Mouse (Mus musculus): ENCODE data around the gene Bach2. TPM values are rescaled to one million over a fixed set of nuclear protein-coding genes. Genes with fewer than 3 reads are reported as not detected.
A peak's percentile ranks its signal among the peaks of the same experiment; 100 is the strongest.

The Bach2 gene
- total RNA-seq, 2 experiments from 2014 or later: 10.4 to 14.4 TPM

DNA sequence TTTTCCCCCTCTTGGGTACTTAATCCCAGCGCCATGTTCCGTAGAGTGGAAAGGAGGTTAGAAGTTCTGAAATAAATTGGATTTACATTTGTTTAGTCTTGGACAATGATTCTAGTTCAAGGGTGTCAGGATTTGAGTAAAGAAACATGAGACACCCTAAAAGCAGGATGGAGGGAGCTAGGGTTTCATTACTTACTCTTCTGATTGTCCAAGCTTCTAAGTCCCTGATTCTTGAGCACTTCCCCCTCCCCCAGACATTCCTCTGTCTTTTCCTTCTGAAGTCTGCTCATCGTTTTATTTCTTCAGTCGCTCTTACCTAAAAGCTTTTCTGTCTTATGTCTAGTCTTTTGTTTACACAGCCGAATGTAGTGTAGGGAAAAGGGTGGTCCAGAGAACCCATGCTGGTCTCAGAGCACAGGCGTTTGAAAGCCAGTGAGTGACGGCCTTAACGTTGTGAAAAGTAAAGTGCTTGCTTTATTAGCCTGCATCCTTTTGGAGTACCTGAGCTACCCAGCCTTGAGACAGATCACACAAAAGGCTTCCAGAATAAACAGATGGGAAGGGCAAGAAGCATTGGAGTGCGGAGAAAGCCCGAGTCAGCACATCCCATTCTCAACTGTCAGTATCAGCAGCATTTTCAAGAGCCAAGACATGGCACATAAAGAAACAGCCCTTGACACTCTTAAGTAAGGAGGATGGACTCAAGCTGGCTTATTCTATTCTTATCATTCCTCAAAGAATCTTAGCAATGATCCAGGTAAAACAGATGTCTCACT, 73.8 kb downstream of the Bach2 start:
- no peak for DNase-seq (ENCODE audit: low spot score in 2 of 2)
- intact Hi-C loops (cut with DNase I): no loop called here

DNA sequence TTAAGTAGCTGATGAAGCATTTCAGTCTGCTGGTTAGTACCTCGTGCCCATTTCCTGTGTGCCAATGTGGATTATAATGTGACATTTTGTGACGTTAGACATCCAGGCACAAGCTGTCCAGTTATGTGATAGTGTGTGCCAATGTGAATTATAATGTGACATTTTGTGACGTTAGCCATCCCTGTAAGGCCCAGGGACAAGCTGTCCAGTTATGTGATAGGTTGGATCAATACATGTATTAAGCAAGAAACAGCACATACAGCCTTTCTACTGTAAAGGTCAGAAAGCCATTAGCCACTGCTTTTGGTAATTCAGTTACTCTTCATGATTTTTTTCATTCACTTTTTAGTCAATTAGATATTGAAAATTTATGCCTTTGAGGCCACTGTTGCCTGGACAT, 76.3 kb downstream of the Bach2 start:
- DNase-seq (ENCODE audit: low spot score in 2 of 2): no peak
- intact Hi-C loops (cut with DNase I): no loop called here

DNA sequence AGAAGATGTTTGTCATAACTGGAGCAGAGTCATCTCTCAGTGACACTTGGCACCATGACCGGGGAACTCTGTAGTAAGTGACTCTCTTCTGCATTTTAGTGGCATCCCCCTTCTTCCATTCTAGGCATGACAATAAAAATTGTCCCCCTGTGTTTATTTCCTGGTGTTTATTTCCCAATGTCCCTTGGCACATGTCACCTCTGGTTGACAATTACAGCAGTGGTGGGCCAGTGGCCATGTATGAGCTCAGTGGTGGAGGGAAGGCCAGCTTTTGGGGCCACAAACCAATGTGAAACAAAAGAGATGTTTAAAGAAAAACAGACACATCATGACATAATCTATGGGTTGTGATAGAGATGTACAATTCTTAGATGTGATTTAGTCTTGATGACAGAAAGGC, 80.0 kb downstream of the Bach2 start:
- no peak for DNase-seq (ENCODE audit: low spot score in 2 of 2)
- intact Hi-C loops (cut with DNase I): no loop called here

DNA sequence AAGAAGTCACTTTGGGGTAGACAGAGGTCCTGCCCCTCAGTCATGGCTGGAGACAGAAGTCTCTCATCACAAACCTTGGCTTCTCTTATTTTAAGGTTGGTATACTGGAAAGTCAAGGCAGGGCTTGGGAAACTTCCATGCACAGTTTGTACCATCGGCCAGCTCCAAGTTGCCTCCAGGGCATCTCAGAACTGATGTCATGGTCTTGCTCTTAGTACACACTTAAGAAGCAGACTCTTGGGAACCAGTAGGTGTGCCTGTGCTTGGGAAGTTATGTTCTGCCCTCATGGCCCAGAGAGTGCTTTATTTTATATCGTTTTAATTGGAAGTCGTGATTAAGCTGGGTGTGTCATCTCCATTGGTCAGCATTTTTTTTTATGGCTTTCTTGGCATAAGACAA, 80.7 kb downstream of the Bach2 start:
- DNase-seq (ENCODE audit: low spot score in 2 of 2): no peak
- intact Hi-C loops (cut with DNase I): no loop called here

DNA sequence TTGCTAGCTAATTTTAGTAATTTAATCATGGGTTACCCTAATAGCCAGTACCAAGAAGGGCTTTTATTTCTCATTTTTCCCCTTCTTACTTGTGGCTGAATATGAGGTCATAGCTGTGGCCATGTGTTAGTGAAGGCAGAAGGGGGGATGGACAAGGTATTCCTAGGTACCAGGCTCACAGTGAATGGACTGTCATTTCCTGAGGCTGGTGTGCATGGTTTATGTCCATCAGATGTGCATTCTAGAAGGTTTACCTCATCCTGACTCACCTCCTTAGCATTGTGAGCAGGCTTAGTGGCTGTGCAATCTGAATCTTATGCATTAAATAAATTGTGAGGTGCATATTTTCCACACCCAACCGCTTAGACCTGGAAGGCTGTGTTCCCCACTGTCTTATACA, 81.4 kb downstream of the Bach2 start:
- intact Hi-C loops (cut with DNase I): no loop called here
- DNase-seq (ENCODE audit: low spot score in 2 of 2): no peak

DNA sequence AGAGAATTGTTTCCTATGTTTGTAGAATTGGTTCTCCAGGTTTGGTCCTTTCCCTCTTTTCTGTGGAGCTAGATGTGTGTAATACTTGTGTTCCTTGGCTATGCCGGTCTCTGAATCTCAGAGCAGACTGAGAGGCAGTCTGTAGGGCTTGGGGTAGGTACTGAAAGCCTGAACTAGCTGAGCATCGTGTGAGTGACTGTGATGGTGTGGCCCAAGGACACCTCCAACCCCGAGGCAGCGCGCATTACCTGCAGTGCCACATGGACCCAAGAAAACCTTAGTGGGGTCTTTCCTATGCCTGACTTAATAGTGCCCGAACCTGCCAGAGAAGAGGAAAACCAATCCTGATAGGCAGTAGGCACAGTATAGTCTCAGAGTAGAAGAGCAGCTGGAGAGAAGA, 85.5 kb downstream of the Bach2 start:
- intact Hi-C loops (cut with DNase I): no loop called here
- DNase-seq (ENCODE audit: low spot score in 2 of 2): no peak

DNA sequence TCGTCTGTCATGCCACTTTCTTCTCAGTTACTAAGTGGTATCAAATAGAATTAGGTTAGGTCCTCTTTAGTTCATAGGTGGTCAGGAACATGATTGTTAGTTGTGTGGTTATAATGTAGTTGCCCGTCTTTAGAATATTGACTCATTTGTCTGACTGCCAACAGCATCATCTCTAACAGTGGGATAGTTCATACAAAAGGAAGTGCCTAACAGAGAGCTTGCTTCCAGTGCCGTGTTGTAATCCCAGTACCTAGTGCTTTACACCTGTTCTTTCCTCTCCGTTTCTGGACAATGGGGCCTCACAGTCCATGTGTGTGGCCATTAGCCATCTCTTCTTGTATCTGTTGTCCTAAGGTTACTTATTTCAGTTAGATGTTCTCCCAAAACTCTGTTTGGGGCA, 86.4 kb downstream of the Bach2 start:
- intact Hi-C loops (cut with DNase I): no loop called here
- DNase-seq (ENCODE audit: low spot score in 2 of 2): no peak

DNA sequence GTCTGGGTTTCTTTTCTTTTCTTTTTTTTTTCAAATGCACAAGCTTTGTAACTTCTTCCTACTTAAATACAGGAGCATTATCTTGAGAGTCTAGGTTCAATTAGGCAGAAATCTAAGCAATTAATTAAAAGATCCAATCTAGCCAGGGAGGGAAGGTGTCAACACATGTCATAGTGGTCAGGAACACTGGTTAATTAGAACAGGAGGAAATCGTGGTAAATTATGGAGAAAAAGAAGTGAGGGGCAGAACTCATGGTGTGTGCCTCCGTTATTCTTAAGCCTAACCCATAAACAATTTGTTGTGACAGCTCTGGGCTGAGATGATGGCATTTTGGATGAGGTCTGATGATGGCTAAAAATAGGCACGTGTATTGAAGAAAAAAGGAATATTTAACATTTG, 87.0 kb downstream of the Bach2 start:
- intact Hi-C loops (cut with DNase I): no loop called here

DNA sequence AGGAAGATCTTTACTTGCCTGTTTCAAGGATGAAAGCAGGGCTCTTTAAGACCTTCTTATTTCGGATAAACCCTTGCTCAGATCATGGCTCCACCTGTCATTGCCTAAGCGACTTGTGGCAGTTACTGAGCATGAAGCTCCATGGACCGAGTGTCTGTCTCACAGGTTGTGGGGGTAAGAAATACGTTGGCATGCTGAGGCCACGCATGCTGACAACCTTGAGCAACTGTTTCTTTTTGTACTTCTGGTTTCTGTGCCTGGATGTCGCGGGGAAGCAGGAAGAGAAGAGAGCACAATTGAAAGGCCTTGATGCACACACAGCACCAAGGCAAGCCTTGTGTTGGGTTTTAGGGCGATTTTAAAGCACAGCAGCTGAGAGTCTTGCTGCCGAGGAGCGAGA, 87.7 kb downstream of the Bach2 start:
- no peak for DNase-seq (ENCODE audit: low spot score in 2 of 2)
- intact Hi-C loops (cut with DNase I): no loop called here

More for the DNA sequence above, 87.0 kb downstream of the Bach2 start:
- DNase-seq (ENCODE audit: low spot score in 2 of 2): no peak

DNA sequence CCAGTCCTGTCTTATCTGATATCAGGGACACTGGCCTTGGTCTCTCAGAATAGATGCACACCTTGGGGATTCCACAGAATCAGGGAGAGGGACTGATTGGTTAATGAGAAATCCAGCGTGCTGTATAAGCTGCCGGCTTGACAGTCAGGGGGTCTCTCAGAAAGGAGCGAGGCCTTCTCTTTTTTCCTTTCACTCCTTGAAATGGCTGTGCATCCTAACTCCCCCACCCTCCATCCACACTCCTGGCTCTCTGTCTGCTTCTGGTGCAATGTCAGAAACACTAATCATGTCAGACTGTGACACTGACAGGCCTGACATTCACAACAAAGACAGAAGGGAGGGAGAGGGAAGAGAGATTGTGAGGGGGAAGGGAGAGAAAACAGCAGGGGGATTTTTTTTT, 88.3 kb downstream of the Bach2 start:
- intact Hi-C loops (cut with DNase I): no loop called here
- no peak for DNase-seq (ENCODE audit: low spot score in 2 of 2)

DNA sequence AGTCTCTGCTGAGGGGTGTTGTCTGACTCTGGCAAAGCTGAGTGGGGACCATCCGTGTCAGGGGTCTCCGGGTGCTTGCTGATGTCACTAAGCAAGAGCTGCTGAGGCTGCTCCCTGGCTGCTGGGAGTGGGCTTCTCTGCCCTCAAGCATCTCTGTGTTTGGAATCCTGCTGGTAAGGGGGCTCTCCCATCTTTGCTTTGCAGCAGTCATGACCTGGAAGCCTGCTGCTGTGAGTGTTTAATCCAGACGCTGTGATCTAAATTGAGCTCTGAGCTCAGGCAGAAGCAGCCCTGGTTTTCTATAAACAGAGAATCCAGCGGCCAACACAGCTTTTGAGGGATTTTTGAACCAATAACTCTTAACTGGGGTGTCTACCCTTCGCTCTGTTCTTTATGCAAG, 89.0 kb downstream of the Bach2 start:
- intact Hi-C loops (cut with DNase I): no loop called here
- DNase-seq (ENCODE audit: low spot score in 2 of 2): no peak

DNA sequence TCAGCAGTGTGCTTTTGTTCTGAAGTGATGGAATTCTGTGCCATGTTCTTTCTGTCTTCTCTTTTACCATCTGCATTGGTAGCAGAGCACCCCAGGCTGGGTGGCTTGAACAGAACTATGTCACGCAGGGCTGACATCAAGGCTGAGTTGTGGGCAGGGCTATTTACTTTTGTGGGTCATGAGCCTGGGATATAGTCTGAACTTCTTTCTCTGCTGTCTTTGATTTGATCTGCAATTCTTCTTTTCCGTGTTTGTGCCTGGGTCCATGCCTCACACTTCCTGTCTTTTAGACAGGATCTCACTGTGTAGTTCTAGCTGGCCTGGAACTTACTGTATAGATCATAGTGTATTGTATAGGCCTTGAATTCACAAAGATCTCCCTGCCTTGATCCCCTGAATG, 90.0 kb downstream of the Bach2 start:
- intact Hi-C loops (cut with DNase I): no loop called here
- DNase-seq (ENCODE audit: low spot score in 2 of 2): no peak

DNA sequence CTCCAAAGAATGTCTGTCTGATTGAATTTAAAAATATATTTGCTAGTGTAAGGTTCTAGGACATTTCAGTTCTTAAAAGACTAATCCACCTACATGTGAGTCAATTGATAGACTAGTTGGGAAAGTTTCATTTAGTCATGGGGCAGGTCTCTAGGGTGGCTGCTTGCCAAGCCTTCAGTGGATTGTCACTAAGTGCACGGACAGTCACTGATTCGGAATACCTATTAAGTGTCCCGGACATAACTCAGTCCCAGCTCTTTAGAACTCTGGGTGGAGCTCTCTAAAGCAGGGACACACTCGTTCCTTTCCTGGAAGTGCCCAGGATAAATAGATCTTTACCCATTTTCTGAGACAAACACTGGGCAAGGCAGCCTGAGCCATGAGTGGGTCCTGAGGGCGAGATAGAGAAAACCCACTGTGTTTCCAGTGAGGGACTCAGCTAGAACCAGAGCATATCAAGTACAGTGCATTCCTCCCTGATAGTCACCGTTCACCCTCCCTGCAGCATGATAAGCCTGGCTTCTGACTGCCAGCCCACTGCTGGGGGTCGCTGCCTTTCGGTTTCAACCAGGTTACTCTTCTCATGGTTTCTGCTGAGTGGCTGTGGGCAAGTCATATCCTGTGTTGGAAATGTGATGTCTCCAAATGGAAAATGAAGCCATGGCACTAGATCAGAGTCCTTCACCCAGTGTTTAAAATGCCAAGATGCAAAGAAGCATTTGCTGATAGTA, 92.1 kb downstream of the Bach2 start:
- intact Hi-C loops (cut with DNase I): no loop called here
- DNase-seq (ENCODE audit: low spot score in 2 of 2): no peak

DNA sequence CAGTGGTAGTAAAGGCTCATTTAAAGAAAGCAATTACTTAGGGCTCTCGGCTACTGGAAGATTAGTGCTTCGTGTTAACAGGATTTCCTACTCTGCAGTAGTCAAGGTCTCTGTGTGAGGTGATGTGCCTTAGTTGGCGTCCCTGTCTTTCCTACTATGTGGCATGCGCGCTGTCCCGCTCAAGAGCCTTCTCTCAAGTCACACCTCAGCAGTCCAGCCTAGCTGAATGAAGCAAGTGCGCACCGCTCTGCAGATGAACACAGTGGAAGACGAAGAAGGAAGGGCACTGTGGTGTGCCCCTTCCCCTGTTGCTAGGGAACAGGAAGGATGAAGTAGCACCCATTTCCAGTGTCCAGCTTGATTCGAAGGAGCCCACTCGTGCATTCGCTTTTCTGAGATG, 93.4 kb downstream of the Bach2 start:
- DNase-seq (ENCODE audit: low spot score in 2 of 2): no peak
- intact Hi-C loops (cut with DNase I): no loop called here

DNA sequence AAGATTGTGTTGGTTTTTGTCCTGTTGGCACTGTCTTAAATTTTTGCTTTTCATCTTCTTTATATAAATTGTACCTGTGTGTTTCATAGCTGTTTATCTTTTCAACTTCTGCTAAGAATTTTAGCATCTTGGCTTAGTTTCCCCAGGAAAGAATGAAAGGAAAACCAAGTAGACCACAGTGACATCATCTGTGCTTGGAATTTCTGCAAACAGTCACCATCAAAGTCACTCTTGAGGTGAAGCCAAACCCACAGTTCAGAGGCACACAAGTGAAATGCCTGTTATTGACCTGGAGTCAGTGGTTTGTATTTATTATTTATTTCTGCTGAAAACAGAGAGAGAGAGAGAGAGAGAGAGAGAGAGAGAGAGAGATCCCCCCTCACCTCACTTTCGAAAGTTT, 95.5 kb downstream of the Bach2 start:
- intact Hi-C loops (cut with DNase I): no loop called here
- no peak for DNase-seq (ENCODE audit: low spot score in 2 of 2)

DNA sequence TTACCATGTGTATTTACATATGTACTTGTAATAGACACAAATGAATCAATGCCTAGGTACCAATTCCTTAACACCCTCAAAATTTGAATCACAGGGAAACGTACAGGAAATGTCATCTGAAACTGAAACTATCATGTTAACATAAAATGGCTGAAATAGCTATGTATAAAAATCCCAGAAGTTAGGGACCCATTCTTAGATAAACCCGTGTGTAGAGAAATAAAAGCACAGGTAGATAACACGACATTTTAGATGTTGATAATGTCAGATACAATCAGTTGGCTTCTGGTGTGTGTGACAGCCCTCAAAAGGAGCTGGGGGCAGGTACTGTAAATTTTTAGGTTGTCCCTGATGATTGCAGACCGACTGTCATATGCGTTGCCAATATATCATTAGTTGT, 96.2 kb downstream of the Bach2 start:
- DNase-seq (ENCODE audit: low spot score in 2 of 2): no peak
- intact Hi-C loops (cut with DNase I): no loop called here

DNA sequence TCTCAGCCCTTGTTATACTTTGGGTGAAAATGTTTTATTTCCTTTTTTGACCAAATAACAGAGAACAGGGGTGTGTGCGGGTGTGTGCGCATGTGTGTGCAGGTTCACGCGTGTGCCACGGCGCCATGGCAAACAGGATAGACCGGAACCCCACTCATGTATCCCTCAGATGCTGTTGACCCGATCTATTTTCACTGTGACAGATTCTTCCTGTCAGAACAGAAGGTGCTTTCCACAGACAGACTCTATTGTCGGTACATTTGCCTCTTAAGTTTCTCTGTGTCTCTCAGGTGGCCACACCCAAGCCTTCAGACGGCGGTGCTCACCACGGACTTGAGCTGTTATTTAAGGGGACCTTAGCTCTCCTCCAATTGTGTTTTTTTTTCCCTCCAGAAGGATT, 97.1 kb downstream of the Bach2 start:
- no peak for DNase-seq (ENCODE audit: low spot score in 2 of 2)
- intact Hi-C loops (cut with DNase I): no loop called here

DNA sequence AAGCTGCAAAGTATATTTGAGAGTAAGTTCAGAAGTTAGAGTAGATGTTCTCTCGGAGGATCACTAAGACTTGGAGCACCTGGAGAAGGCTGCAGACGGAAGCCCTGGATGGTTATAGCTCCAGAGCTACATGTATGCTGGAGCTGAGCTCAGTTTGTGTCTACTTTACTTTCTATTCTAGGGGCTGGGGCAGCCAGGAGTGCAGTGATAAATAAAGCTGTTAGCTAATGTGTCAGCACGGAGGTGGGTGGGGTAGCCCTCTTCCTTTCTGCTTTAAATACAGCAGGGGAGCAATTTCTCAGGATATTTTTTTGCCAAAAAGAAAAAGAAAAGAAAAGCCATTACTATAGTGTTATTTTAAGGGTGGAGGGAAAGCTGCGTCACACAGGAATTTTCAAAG, 98.0 kb downstream of the Bach2 start:
- intact Hi-C loops (cut with DNase I): no loop called here
- DNase-seq (ENCODE audit: low spot score in 2 of 2): peak in 1 of 2 experiments; percentile 51

DNA sequence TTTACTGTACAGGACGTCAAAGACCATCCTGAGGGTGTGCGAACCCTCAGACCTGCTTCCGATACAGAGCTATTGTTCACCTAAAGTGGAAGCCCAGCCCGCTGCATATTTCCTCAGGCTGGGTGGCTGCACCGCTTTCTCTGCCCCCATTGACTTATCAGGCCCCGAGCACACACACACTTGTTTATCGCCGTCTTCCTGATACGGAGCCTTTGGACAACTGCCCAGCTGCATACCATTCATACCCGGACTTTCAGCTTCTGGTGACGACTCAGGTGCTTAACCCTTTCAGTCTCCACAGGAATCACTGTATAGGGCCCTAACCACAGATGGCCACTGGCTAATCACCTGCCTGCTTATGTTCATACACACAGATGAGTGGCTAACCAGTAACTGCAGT, 99.0 kb downstream of the Bach2 start:
- intact Hi-C loops (cut with DNase I): no loop called here

DNA sequence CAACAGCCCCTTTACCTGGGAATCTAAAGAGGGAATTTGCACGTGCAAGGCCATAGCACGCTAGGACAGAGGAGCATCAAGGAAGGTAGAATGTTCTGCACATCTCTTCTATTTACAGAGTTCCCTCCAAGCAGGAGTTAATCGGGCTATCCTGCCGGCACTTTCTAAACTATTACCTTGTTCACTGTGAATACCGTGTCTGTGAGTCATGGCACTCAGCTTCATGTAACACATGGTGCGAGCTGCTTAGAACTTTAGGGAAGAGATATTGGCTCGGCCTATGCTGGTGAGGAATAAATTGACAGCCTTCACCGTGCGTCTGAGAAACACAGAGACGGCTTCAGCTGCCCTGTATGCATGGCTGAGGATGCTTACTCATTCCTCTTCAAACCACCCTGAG, 99.8 kb downstream of the Bach2 start:
- no peak for DNase-seq (ENCODE audit: low spot score in 2 of 2)
- intact Hi-C loops (cut with DNase I): no loop called here

More for the DNA sequence above, 99.0 kb downstream of the Bach2 start:
- DNase-seq (ENCODE audit: low spot score in 2 of 2): no peak

DNA sequence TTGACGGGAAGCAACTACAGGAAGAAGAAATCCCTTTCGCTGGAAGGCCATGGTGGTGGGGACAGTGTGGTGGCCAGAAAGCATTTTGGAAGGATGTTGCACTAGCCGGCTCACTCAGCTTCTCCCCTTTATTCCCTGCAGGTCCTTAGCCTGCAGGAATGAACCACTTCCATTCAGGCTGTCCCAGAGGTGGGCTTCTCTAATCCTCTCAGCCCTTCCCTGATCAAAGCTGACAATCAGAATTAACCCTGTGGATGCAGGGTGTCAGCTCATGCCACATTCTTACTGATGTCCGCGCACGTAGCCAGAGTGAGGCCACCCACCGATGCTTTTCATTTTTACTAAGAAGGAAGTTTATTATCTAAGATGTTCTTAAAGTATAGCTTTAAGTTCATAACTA, 102.2 kb downstream of the Bach2 start:
- no peak for DNase-seq (ENCODE audit: low spot score in 2 of 2)
- intact Hi-C loops (cut with DNase I): no loop called here

Measured in left cerebral cortex, postnatal 25 days (tissue).